Mouse (Mus musculus) gastrocnemius, adult 2 months (tissue): ENCODE data around the gene Tspyl2. TPM values are rescaled to one million over a fixed set of nuclear protein-coding genes. Genes with fewer than 3 reads are reported as not detected.
"Not testable (repeated sequence)": the region's sequence is repeated elsewhere in the genome, so short reads cannot be mapped to it uniquely, and the experiment has no call there.

Experiments used
- DNase-seq: peaks from one replicate; pipeline ENCODE4 v3.0.0; 2022
- H3K27ac ChIP-seq: fragments of 200-600 bp; 2 replicates; pipeline ENCODE4 v1.8.1; 2022; ENCODE audit warnings: mild to moderate bottlenecking
- H3K4me3 ChIP-seq: fragments of 200-600 bp; 2 replicates; pipeline ENCODE4 v1.8.1; 2022; ENCODE audit warnings: mild to moderate bottlenecking, moderate library complexity
- CTCF ChIP-seq: fragments of 200-600 bp; IDR thresholded peaks from 2 replicates; pipeline ENCODE4 v1.8.1; 2022; ENCODE audit warnings: antibody characterized with exemption, mild to moderate bottlenecking, moderate library complexity
- intact Hi-C: fragments of 180-260 bp; cut with DNase I; formaldehyde crosslinking; loops from one replicate; pipeline ENCODE4 v1.15.1; 2025
- long read RNA-seq, 2 experiments: library from polyadenylated mRNA; stranded (forward); transcript quantifications; one replicate each; pipeline ENCODE4 v2.0.0; 2021
- total RNA-seq, 2 experiments: library from RNA; stranded (reverse); gene quantifications; 2 replicates each; pipeline ENCODE4 v1.2.3; 2021

Gene Tspyl2
- total RNA-seq, result 10 to 100 TPM; 10.7 to 14.8 TPM
- long read RNA-seq, experiment 1, transcript Tspyl2-201 (7 exons, 2,696 nt), result major isoform, 8 of 14 reads
- long read RNA-seq, experiment 1, partial matches to known transcripts, result 1 of 14 reads
- long read RNA-seq, experiment 1, other reads (novel, unspliced or antisense), result 5 of 14 reads
- long read RNA-seq, experiment 2, transcript Tspyl2-201 (7 exons, 2,696 nt), result major isoform, 11 of 17 reads
- long read RNA-seq, experiment 2, partial matches to known transcripts, result 1 of 17 reads
- long read RNA-seq, experiment 2, other reads (novel, unspliced or antisense), result 5 of 17 reads

- intact Hi-C loops, result loop anchor here (5.0 kb wide), 1 partner anchor 110 kb away; the partner anchor contains the start of gene Kdm5c
- TF ChIP-seq CTCF, result no peak
Measured at GRCm38 (mm10) chrX:152342358-152342901, at the start of gene Tspyl2. Gene Tspyl2, minus strand, starts transcription at chrX:152342425.

GRCm38 (mm10) chrX:152368397-152369273 lies 26.4 kb upstream of the Tspyl2 start, which contains the start of gene Gpr173:
Gene Gpr173, minus strand, starts transcription at chrX:152368704.
- H3K4me3 ChIP-seq, result peak within 1 kb of the TSS; percentile 67
- peak within 1 kb of the TSS; percentile 73 for H3K27ac ChIP-seq
- peak; percentile 59 for DNase-seq
- intact Hi-C loops, result no loop called here
- TF ChIP-seq CTCF, result no peak

More at GRCm38 (mm10) chrX:152342358-152342901, at the start of gene Tspyl2:
- DNase-seq, result peak; percentile 95
- peak within 1 kb of the TSS; percentile 85 for H3K4me3 ChIP-seq
- H3K27ac ChIP-seq, result peak within 1 kb of the TSS; percentile 96

- H3K4me3 ChIP-seq, result peak overlapping the region; percentile 67
- peak overlapping the region; percentile 73 for H3K27ac ChIP-seq
- no peak for DNase-seq
- TF ChIP-seq CTCF, result no peak
- intact Hi-C loops, result no loop called here
Measured at GRCm38 (mm10) chrX:152368054-152368396, 25.8 kb upstream of the Tspyl2 start.

- Histone ChIP-seq H3K4me3 (no peak overlapping the region), H3K27ac (no peak overlapping the region)
- intact Hi-C loops, result no loop called here
- DNase-seq, result no peak
- TF ChIP-seq CTCF, result no peak
Measured at GRCm38 (mm10) chrX:152366418-152366817, 24.2 kb upstream of the Tspyl2 start.

- peak; percentile 54 for TF ChIP-seq CTCF
- DNase-seq, result no peak
- intact Hi-C loops, result loop anchor here (5.0 kb wide), 2 partner anchors 80 to 110 kb away; no protein-coding TSS in a partner anchor
Measured at GRCm38 (mm10) chrX:152352553-152353153, 10.4 kb upstream of the Tspyl2 start.

GRCm38 (mm10) chrX:152347041-152347440 lies 4.8 kb upstream of the Tspyl2 start:
- Histone ChIP-seq H3K4me3 (no peak overlapping the region), H3K27ac (no peak overlapping the region)
- DNase-seq, result no peak
- intact Hi-C loops, result no loop called here
- no peak for TF ChIP-seq CTCF

More at GRCm38 (mm10) chrX:152352553-152353153, 10.4 kb upstream of the Tspyl2 start:
- Histone ChIP-seq H3K27ac (no peak overlapping the region), H3K4me3 (no peak overlapping the region)

GRCm38 (mm10) chrX:152346587-152346986 lies 4.4 kb upstream of the Tspyl2 start:
- Histone ChIP-seq H3K27ac (no peak overlapping the region), H3K4me3 (no peak overlapping the region)
- no peak for DNase-seq
- intact Hi-C loops, result no loop called here
- TF ChIP-seq CTCF, result no peak

GRCm38 (mm10) chrX:152342903-152343302 lies 678 bp upstream of the Tspyl2 start:
- no peak for TF ChIP-seq CTCF
- intact Hi-C loops, result loop anchor here (5.0 kb wide), 1 partner anchor 111 kb away; the partner anchor contains the start of gene Kdm5c
- Histone ChIP-seq H3K4me3 (peak overlapping the region; percentile 85), H3K27ac (peak overlapping the region; percentile 96)
- DNase-seq, result no peak

GRCm38 (mm10) chrX:152341496-152341895 lies 729 bp downstream of the Tspyl2 start:
- intact Hi-C loops, result loop anchor here (5.0 kb wide), 1 partner anchor 109 kb away; the partner anchor contains the start of gene Kdm5c
- no peak for TF ChIP-seq CTCF
- peak overlapping the region; percentile 96 for H3K27ac ChIP-seq
- H3K4me3 ChIP-seq, result peak overlapping the region; percentile 85
- DNase-seq, result no peak

- H3K27ac ChIP-seq, result peak overlapping the region; percentile 89
- DNase-seq, result peak; percentile 90
- intact Hi-C loops, result no loop called here
- H3K4me3 ChIP-seq, result peak overlapping the region; percentile 69
- TF ChIP-seq CTCF, result no peak
Measured at GRCm38 (mm10) chrX:152336546-152337332, 5.5 kb downstream of the Tspyl2 start.

GRCm38 (mm10) chrX:152336123-152336522 lies 6.1 kb downstream of the Tspyl2 start:
- peak overlapping the region; percentile 89 for H3K27ac ChIP-seq
- DNase-seq, intact Hi-C loops: not testable (repeated sequence)
- H3K4me3 ChIP-seq, result peak overlapping the region; percentile 69

- H3K4me3 ChIP-seq, intact Hi-C loops, H3K27ac ChIP-seq, DNase-seq: not testable (repeated sequence)
Measured at GRCm38 (mm10) chrX:152329400-152329799, 12.8 kb downstream of the Tspyl2 start.
